Mouse (Mus musculus) gastrocnemius, postnatal 25 days (tissue): Measurements from ENCODE around the gene Nbeal1. TPM values are rescaled to one million over a fixed set of nuclear protein-coding genes. Genes with fewer than 3 reads are reported as not detected.

ENCODE experiments used
- DNase-seq: peaks from one replicate; pipeline ENCODE4 v3.0.0; 2022
- total RNA-seq, 2 experiments: library from RNA; stranded (reverse); gene quantifications; 1 replicate in 1 of 2; 2 replicates in 1 of 2; pipeline ENCODE4 v1.2.3; 2021

Gene Nbeal1
- total RNA-seq, 2 experiments from 2014 or later, result 21.6 to 24.5 TPM

GRCm38 (mm10) chr1:60343630-60344455 is 163.4 kb downstream of the Nbeal1 start:
- DNase-seq, result no peak

GRCm38 (mm10) chr1:60344670-60345069 is 164.3 kb downstream of the Nbeal1 start:
- no peak for DNase-seq

DNA sequence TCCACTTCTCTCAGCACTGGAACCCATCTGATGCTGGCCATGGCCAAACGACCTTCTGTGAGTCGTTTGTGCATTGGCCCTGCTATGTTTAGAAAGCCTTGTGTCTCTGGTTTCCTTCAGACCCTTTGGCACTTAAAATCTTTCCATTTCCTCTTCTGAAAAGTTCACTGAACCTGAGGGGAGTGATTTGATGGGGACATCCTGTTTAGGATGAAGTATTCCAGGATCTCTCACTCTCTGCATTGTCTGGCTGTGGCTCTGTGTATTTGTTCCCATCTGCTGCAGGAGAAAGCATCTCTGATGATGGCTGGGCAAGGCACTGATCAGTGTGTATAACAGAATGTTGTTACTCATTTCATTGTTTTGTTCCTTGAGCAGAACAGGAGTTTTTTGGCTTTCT is 165.3 kb downstream of the Nbeal1 start:
- DNase-seq, result no peak

- DNase-seq, result no peak
Measured at GRCm38 (mm10) chr1:60352786-60353185, 172.4 kb downstream of the Nbeal1 start.

DNA sequence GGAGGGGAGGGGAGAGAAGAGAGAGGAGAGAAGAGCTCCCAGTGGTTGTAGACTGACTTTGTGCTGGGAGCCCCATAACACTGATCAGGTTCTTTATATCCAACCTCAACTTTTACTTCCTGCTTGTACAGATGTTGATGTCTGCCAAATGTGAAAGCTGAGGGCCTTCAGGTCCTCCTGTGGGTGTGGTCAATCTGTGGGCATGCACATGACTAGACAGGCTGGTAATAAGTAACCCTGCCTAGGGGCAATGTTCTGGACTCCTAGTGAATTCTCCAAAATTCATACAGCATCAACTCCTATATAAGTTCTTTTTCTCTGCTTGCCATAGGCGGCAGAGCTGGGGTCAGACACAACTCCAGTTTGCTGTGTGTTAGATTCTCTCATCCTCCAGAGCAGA is 181.2 kb downstream of the Nbeal1 start:
- no peak for DNase-seq

GRCm38 (mm10) chr1:60376556-60376955 is 196.2 kb downstream of the Nbeal1 start:
- no peak for DNase-seq

DNA sequence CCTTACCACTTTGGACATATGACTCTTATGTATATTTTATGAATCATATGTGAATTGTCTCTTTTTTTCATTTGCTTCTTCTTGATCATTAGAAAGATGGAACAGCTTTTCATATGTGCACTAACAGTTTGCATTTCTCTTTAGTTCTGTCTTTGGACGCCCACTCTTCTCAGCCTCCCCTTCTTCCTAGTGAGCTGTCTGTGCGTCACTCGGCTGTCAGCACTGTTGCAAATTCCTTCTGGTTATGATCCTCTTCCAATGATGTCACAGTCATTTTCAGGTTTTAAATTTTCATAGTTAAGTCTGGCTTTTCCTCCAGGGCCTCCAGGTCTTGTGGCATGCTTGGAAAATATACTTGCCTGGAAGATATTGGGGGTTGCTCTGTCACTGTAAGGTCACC is 201.5 kb downstream of the Nbeal1 start:
- no peak for DNase-seq

Other genes with a start within 250 kb of the Nbeal1 start
- under 1 TPM; 0.23 to 0.38 TPM for gene Ica1l, start 137.4 kb upstream of the Nbeal1 start, total RNA-seq
- 1 to 10 TPM; 4.5 to 5.9 TPM for gene Carf, start 82.4 kb upstream of the Nbeal1 start, total RNA-seq
- gene Wdr12, start 82.0 kb upstream of the Nbeal1 start, total RNA-seq, result 10 to 100 TPM; 12.4 to 13.7 TPM
- 1 to 10 TPM; 5.5 to 6.2 TPM for gene Cyp20a1, start 162.7 kb downstream of the Nbeal1 start, total RNA-seq
- 1 to 10 TPM; 8.2 to 9.9 TPM for gene Abi2, start 229.0 kb downstream of the Nbeal1 start, total RNA-seq